Mouse (Mus musculus) stomach, postnatal 0 days (tissue): ENCODE data around the gene Syk.

Experiments used
- CTCF ChIP-seq: IDR thresholded peaks from 2 replicates; pipeline ENCODE4 v1.5.1; 2016; ENCODE audit warnings: antibody characterized with exemption, low read depth, mild to moderate bottlenecking, moderate library complexity
- EP300 ChIP-seq: optimal IDR thresholded peaks from 2 replicates; pipeline ENCODE3; 2016; ENCODE audit warnings: antibody characterized with exemption

- TF ChIP-seq CTCF (no peak), EP300 (no peak)
These were observed 5.5 kb upstream of the Syk start for GRCm38 (mm10) chr13:52577326-52577920.
